Mouse (Mus musculus) cortical plate, adult 2 months (tissue): ENCODE data around the gene Clpb. TPM values are rescaled to one million over a fixed set of nuclear protein-coding genes. Genes with fewer than 3 reads are reported as not detected.
A peak's percentile ranks its signal among the peaks of the same experiment; 100 is the strongest.
"Not testable (repeated sequence)": the region's sequence is repeated elsewhere in the genome, so short reads cannot be mapped to it uniquely, and the experiment has no call there.

ENCODE experiments used
- H3K27ac ChIP-seq: fragments of 200-500 bp; 2 replicates; pipeline ENCODE4 v1.5.1; 2012; ENCODE audit warnings: low read length, control low read depth, inconsistent platforms; ENCODE audit not compliant: insufficient read depth
- H3K4me1 ChIP-seq: fragments of 200-500 bp; 2 replicates; pipeline ENCODE4 v1.6.1; 2011; ENCODE audit warnings: low read length; ENCODE audit not compliant: control insufficient read depth, insufficient read depth
- H3K4me3 ChIP-seq: fragments of 200-500 bp; 2 replicates; pipeline ENCODE4 v1.5.1; 2011; ENCODE audit warnings: mild to moderate bottlenecking, low read length, control low read depth; ENCODE audit not compliant: insufficient read depth
- CTCF ChIP-seq: fragments of 200-500 bp; IDR thresholded peaks from 2 replicates; pipeline ENCODE4 v1.5.1; 2011; ENCODE audit warnings: mild to moderate bottlenecking, control low read depth, low read length; ENCODE audit not compliant: insufficient read depth; ENCODE audit errors: extremely low read depth
- POLR2A ChIP-seq: fragments of 200-500 bp; IDR thresholded peaks from 2 replicates; pipeline ENCODE4 v1.6.1; 2011; ENCODE audit warnings: mild to moderate bottlenecking, low read length, control low read depth; ENCODE audit not compliant: insufficient read depth; ENCODE audit errors: extremely low read depth
- polyA plus RNA-seq: library from polyadenylated mRNA; depleted of rRNA; stranded (reverse); fragments of >200 nt; gene quantifications from 2 replicates; pipeline ENCODE4 v1.2.3, GENCODE M21; 2012; rRNA removed

Gene Clpb
- 41.8 and 48.1 TPM in 2 replicates for polyA plus RNA-seq

DNA sequence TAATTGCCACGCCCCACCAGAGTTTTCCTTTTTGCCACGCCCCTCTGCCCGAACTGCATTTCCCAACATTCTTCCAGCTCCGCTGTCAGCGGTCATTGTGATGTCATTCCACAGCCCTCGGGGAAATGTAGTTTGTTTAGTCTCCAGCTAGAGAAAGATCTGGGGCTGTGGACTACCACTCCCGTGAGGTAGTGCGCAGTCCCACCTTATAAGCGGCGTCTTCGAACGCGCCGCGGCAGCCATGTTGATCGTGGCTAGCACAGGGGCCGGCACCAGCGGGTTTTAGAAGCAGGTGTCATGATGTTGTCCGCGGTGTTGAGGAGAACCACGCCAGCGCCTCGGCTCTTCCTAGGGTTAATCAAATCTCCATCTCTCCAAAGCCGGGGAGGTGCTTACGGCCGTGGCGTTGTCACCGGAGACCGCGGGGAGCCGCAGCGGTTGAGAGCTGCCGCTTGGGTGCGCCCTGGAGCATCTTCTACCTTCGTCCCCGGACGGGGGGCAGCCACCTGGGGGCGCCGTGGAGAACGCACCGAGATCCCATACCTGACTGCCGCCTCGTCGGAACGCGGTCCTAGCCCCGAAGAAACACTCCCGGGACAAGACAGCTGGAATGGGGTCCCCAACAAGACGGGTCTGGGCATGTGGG lies at the start of gene Clpb:
Gene Clpb (plus strand): TSS at position 120 of the 646 bp plus-strand sequence.
- no peak within 1 kb of the TSS for H3K27ac ChIP-seq
- peak; percentile 44 for TF ChIP-seq CTCF
- TF ChIP-seq POLR2A: peak; percentile 57; the same call in 1 of the 2 replicates

GRCm38 (mm10) chr7:101615406-101615805 lies 48.0 kb upstream of the Clpb start:
- Histone ChIP-seq H3K27ac (no peak overlapping the region), H3K4me3 (no peak overlapping the region), H3K4me1 (no peaks in the 10 kb centered on the region)
- TF ChIP-seq POLR2A (no peak), CTCF (no peak)

More for the DNA sequence above, at the start of gene Clpb:
- H3K4me1 ChIP-seq: peaks cover 4% of the 10 kb centered on the region; the same call in 1 of the 2 replicates
- peak within 1 kb of the TSS; percentile 55 for H3K4me3 ChIP-seq

DNA sequence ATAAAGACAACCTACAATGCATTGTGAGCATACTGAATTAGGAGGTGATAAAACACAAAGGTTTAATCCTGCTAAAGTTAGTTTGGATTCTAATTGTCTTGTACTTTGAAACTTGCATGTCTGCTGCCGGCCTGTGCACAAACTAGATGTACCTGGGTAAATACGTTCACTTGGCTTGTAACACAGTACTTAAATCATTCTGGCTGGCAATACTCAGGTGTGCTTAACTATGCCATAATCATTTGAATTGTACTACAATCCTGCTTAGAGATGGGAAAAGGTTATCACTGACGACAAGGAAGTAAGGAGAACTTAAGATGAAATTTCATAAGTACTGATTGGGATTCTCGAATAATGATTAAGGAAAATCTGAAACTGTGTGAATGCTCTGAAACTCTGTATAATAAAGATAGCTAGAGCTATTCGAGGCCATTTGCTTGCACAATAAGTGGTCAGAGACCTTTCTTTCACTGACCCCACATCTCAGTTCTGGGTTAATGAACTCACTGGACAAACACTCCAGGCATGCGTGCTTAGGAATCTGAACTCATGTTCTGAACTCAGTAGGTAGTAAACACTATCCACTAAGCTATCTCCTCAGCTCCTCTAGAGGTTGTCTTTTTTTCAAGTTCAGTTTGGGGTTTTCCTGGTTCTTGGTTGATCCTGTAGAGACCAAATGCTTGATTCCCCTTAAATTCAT lies 47.1 kb upstream of the Clpb start:
- Histone ChIP-seq H3K4me3 (no peak overlapping the region), H3K27ac (no peak overlapping the region), H3K4me1 (no peaks in the 10 kb centered on the region)
- TF ChIP-seq POLR2A: no peak
- no peak for TF ChIP-seq CTCF

DNA sequence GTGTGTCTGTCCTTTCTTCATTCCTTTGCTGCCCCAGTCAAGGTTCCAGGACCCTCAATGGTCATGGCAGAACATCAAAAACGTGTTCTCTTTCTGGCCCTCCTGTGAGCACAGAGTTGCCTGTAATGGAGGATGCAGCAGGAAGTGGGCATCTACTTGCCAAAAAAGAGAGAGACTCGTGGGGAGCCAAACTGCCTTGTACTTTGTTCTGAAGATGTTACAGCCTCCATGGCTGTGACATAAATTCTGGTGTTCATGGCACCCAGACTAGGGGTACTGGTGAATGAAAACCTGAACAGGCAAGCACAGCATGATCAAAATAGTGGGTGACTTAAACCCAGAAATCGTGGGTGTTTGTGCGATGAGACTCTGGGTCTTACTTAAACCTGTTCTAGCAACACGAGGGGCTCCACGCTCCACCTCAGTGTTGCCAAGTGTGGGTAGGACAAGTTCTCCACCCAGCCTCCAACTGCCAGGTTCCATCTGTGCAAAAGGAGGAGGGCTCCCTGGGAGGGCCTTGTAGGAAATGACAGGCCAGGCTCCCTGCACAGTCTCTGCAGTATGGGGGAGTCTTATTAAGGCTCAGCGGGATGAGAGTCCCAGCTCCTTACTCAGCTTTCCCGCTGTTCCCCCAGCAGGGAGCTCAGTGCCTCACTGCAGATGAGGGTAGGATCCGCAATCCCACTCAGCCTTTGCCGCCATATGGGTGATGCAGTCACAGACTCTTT lies 45.8 kb upstream of the Clpb start:
- Histone ChIP-seq H3K4me1 (no peaks in the 10 kb centered on the region), H3K27ac (peak overlapping the region; percentile 39), H3K4me3 (no peak overlapping the region)
- TF ChIP-seq POLR2A: no peak
- no peak for TF ChIP-seq CTCF

DNA sequence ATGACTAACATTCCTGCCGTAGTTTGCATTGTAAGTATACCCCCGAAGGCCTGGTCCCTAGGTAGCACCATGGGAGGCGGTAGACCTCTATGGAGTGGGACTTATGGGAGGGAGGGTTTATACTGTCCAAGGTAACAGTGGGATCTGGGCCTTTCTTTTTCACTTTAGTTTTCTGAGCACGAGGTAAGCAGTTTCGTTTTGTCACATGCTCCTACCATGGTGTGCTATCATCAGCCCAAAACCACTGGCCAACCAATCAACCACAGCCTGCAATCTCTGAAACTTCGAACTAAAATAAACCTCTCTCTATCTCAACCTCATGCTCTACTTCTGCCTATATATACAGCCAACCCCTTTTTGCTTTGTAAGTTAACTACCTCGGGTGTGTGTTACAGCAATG lies 45.2 kb upstream of the Clpb start:
- no peaks in the 10 kb centered on the region for H3K4me1 ChIP-seq
- no peak overlapping the region for H3K4me3 ChIP-seq
- no peak for TF ChIP-seq CTCF
- peak overlapping the region; percentile 74; the same call in 1 of the 2 replicates for H3K27ac ChIP-seq

DNA sequence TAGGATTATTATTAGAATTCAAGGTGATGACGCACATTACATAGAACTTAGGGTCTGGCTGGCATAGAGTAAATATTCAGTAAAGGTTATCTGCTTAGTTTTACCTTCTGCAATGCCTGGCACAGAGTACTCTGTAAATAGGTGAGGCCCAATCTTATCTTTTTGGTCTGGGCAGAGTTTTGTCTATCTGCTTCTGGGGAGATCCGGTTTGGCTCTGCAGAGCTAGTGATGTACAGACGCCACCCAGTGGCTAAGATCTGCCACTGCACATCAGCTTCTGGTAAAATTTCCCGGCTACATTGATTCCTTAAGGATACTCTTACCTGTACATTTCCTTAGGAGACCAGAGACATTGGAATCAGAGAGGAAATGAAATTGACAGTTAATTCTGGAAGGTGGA lies 43.1 kb upstream of the Clpb start:
- Histone ChIP-seq H3K27ac (no peak overlapping the region), H3K4me3 (no peak overlapping the region), H3K4me1 (no peaks in the 10 kb centered on the region)
- TF ChIP-seq POLR2A (no peak), CTCF (peak; percentile 87)

GRCm38 (mm10) chr7:101621861-101622260 lies 41.6 kb upstream of the Clpb start:
- not testable (repeated sequence) for H3K4me3 ChIP-seq, H3K4me1 ChIP-seq, H3K27ac ChIP-seq

GRCm38 (mm10) chr7:101624283-101624682 lies 39.1 kb upstream of the Clpb start:
- H3K27ac ChIP-seq: peak overlapping the region; percentile 95
- no peak for TF ChIP-seq CTCF
- TF ChIP-seq POLR2A: no peak
- no peaks in the 10 kb centered on the region for H3K4me1 ChIP-seq
- H3K4me3 ChIP-seq: no peak overlapping the region

DNA sequence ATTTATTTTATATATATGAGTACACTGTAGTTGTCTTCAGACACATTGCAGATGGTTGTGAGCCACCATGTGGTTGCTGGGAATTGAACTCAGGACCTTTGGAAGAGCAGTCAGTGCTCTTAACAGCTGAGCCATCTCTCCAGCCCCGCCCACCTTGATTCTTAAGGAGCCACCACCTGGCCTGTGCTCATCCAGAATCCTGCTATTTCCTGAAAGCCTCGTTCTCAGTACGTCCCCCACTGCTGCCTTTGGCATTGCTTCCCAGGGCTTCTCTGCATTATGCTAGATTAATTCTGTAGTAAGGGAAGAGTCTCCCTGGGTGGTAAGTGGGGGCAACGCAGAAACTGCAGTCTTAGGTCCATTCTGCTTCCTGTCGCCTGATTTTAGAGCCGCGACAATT lies 36.3 kb upstream of the Clpb start:
- H3K4me1 ChIP-seq, H3K4me3 ChIP-seq: not testable (repeated sequence)
- 0 out of 2 replicates have a peak overlapping the region, but pooled peaks have one; percentile 70 for H3K27ac ChIP-seq

DNA sequence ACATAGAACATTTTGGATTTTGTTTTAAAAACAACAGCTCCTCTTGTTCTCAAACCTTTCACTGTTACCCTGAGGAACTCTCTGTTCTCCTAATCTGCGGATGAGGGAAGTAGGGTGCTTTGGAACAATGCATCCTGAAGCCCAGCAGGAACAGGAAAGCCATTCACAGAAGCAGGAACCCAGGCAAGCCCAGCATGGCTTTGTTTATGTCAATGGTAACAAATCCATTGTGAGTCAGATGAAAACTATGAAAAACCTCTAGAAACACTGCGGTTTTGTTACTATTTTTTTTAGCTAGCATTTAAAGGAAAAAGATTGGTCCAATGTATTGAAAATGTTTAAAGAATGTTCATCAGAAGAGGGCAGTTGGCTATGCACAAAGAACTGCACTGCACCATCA lies 35.0 kb upstream of the Clpb start:
- H3K4me1 ChIP-seq: no peaks in the 10 kb centered on the region
- H3K4me3 ChIP-seq: no peak overlapping the region
- TF ChIP-seq CTCF (no peak), POLR2A (no peak)
- H3K27ac ChIP-seq: peak overlapping the region; percentile 81
